Mouse (Mus musculus) inflammation-experienced regulatory T-cells, adult 6 months (primary cell): ENCODE measurements at regions not wholly inside any gene's neighbourhood (a gene's known extent, or its start where the extent isn't known, plus 50 kb on each side); places are given as distances from the start of the nearest gene placed in this dataset.

Experiments
- ATAC-seq: one replicate; pipeline ENCODE4 v1.8.0; 2017

DNA sequence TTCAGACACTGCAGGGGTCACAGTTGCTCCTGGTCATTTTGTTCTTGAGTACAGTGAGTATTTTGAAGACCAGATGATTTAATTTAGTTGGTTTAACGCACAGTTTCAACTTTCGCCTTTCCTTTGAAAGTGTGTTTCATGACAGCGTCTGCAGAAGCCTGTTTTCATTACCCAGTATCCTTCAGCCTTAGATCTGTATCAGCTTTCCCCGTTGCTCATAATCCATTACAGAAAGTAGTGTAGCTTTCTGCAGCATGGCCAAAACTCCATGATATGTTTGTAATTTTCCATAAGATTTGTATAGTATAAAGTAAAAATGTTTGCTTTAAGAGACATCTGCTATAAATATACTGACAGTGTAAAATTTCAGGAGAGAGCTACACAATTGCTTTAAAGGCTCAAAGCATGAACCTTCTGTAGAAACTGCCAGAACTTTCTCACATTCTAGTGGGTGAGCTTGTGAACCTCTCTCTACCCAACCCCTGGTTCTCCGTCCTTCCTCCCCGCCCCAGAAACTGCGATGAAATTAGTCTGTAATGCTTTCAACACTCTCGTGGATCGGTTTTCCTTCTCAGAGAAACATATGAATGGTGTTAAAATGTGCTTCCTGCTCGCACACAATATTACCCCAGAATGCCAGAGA is 506.6 kb upstream of the Adgrl2 start:
- ATAC-seq, result no peak

- ATAC-seq, result no peak
These were observed 505.8 kb upstream of the Adgrl2 start for GRCm38 (mm10) chr3:149496122-149496521.

DNA sequence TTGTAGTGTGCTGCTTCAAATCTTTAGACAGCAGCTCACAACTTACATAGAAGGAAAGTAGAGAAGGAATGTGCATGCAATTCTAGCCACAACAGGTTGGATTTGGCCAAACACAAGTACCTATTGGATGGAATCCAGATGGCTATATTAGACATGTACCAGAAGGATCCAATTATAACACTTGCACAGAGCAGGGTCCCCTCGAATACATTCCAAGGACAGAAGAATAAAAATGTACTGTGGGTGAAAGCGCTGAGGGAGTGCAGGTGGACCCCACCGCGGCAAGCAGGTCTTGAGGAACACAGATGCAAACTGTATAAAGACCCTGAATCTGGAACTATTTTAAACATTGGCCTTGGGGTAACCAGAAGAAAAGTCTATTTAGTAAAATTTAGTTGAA is 497.8 kb upstream of the Adgrl2 start:
- ATAC-seq, result no peak

GRCm38 (mm10) chr3:149485406-149485805 is 495.1 kb upstream of the Adgrl2 start:
- no peak for ATAC-seq

GRCm38 (mm10) chr3:149484319-149484718 is 494.0 kb upstream of the Adgrl2 start:
- ATAC-seq, result no peak

- ATAC-seq, result no peak
These were observed 485.8 kb upstream of the Adgrl2 start for GRCm38 (mm10) chr3:149476151-149476550.

GRCm38 (mm10) chr3:149466973-149467372 is 476.6 kb upstream of the Adgrl2 start:
- no peak for ATAC-seq

- ATAC-seq, result no peak
These were observed 474.2 kb upstream of the Adgrl2 start for GRCm38 (mm10) chr3:149464603-149465002.

- ATAC-seq, result no peak
These were observed 471.8 kb upstream of the Adgrl2 start for GRCm38 (mm10) chr3:149462121-149462541.

DNA sequence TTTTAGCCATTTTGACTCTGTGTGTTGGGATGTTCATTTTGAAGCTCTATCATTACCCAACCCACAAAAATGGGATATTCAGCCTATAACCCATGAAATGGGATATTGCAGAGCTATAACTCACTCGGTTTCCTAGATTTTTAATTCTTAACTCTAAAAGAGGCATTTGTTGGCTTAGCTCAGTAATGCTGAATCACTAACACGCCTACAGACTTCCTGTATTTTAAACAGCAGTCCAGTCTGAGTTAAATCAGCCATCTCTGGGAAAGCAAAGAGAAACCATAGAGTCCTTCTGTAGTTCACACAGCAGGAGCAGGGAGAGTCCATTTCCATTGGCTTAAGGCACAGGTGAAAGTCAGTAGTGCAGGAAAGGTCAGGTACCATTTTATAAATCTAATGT is 471.3 kb upstream of the Adgrl2 start:
- no peak for ATAC-seq

DNA sequence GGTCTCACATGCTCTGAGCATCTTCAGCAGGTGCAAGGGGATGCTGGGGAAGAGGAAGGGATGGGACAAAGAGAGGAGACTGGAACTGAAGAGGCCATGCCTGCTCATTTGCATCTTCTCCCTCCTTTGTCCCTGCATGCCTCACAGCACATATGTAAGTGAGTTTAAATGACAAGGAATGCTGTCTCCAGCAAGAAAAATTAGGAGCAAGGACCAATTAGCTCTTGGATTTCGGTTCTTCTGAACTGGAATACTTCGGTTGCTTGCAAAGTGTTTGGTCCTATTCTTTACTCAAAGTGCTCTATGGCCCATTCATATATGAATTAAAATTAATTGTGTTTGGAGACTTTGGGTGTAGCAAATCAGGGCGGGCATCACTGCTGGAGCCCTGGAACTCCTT is 459.0 kb upstream of the Adgrl2 start:
- ATAC-seq, result no peak

DNA sequence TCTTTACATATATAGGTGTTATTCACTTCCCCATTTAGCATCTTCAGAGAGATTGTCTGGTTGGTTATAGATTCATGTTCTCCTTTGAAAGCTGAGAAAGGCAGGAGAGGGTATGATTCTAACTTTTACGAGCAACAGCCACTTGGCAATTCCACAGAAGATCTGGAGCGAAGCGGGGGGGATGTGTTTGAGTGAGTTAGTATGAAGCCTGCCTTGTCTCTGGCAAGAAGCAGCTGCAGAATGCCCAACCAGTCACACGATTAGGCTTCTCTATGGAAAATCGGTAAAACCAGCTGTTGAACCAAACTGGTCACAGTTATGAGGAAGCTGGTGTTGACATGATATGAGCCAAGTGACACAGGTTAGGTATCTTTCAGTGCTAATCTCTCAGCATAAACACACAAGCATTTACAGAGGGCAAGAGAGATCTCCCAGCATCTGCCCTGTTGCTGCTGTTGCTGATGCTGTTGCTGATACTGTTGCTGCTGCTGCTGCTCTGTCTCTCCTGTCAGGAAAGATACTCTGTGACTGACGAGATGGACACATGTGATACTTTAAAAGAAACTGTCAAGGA is 455.7 kb upstream of the Adgrl2 start:
- no peak for ATAC-seq

- no peak for ATAC-seq
These were observed 454.7 kb upstream of the Adgrl2 start for GRCm38 (mm10) chr3:149444854-149445577.

DNA sequence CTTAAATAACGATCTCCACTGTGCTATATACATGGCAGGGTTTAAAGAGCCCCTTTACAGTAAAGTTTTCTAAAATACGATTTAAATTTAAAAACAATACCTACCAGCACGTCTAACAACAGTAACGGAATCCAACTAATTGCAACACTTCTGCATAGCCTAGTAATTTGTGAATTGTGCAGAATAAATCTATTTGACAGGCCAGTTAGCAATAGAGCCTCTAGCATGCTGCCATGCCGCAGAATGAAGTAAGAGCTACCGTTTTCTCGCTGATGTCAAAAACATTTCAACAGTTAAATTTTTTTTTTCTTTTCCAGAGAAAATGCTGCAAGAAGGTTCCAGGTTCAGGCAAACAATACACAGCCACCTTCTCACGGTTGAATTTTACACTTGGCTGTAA is 454.0 kb upstream of the Adgrl2 start:
- no peak for ATAC-seq

DNA sequence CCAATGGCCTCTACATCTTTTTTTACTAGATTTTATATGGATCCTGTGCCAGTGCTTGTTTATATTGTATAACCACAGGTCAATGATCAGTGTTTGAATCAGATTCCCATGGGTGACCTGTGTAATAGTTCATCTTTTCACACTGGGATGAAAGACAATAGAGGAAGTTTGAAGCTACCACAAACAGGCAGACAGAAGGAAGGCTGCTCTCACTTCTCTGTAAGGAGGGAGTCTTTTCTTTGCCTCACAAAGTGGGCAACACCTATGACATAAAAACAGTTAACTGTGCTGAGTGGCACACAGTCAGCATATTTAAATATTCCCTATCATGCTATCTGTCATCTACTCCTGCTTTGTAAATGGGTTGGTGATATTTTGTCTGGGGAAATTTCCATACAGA is 450.9 kb upstream of the Adgrl2 start:
- no peak for ATAC-seq

- ATAC-seq, result no peak
These were observed 447.4 kb upstream of the Adgrl2 start for GRCm38 (mm10) chr3:149437763-149438162.

GRCm38 (mm10) chr3:149436944-149437343 is 446.6 kb upstream of the Adgrl2 start:
- ATAC-seq, result no peak

- ATAC-seq, result no peak
These were observed 446.1 kb upstream of the Adgrl2 start for GRCm38 (mm10) chr3:149436420-149436819.

DNA sequence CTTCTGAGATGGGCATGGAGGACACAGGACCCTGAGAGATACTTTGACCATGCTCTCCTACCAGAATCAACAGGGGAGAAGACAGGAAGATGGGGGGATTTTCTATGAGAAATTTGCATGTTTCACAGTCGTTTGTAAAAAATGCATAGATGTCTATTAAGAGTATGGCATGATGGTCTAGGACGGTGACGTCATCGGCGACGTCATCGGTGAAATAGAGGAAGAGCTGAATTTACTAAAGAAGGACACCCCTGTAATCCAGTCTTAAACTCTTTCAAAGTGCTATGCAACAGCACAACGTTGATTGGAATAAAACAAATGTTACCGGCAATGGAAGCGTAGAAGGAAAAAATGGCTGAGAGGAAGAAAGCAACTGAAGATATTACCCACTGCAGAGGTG is 441.4 kb upstream of the Adgrl2 start:
- ATAC-seq, result no peak

GRCm38 (mm10) chr3:149426023-149426759 is 435.8 kb upstream of the Adgrl2 start:
- ATAC-seq, result no peak

GRCm38 (mm10) chr3:149424306-149424705 is 434.0 kb upstream of the Adgrl2 start:
- ATAC-seq, result no peak

GRCm38 (mm10) chr3:149423491-149423890 is 433.1 kb upstream of the Adgrl2 start:
- ATAC-seq, result no peak

GRCm38 (mm10) chr3:149415081-149415480 is 424.7 kb upstream of the Adgrl2 start:
- no peak for ATAC-seq
